Mouse (Mus musculus) Muller cell, postnatal 12 days (primary cell): ENCODE results near the gene Schip1.
A peak's percentile ranks its signal among the peaks of the same experiment; 100 is the strongest.

ENCODE experiments used
- DNase-seq: peaks from one replicate; pipeline ENCODE4 v3.0.0-alpha.2; 2015; ENCODE audit errors: inconsistent ontology term

Schip1 gene

GRCm38 (mm10) chr3:68555087-68555662 lies 490.6 kb downstream of the Schip1 start:
- DNase-seq, result no peak

GRCm38 (mm10) chr3:68556891-68557290 lies 492.3 kb downstream of the Schip1 start:
- DNase-seq, result no peak

GRCm38 (mm10) chr3:68558744-68559143 lies 494.1 kb downstream of the Schip1 start:
- DNase-seq, result no peak

- no peak for DNase-seq
These were observed 495.5 kb downstream of the Schip1 start for GRCm38 (mm10) chr3:68560057-68560456.

- no peak for DNase-seq
These were observed 498.2 kb downstream of the Schip1 start for GRCm38 (mm10) chr3:68562838-68563237.

GRCm38 (mm10) chr3:68563922-68564321 lies 499.3 kb downstream of the Schip1 start:
- DNase-seq, result peak; percentile 70

- DNase-seq, result no peak
These were observed 500.5 kb downstream of the Schip1 start for GRCm38 (mm10) chr3:68564978-68565674.

GRCm38 (mm10) chr3:68565675-68566055 lies 501.1 kb downstream of the Schip1 start:
- no peak for DNase-seq

GRCm38 (mm10) chr3:68567581-68567980 lies 503.0 kb downstream of the Schip1 start:
- DNase-seq, result no peak

- DNase-seq, result no peak
These were observed 503.5 kb downstream of the Schip1 start for GRCm38 (mm10) chr3:68568149-68568548.

- no peak for DNase-seq
These were observed 504.1 kb downstream of the Schip1 start for GRCm38 (mm10) chr3:68568716-68569115.

- no peak for DNase-seq
These were observed 505.7 kb downstream of the Schip1 start for GRCm38 (mm10) chr3:68570319-68570718.

GRCm38 (mm10) chr3:68572249-68573225 lies 507.9 kb downstream of the Schip1 start:
- DNase-seq, result peak; percentile 96

GRCm38 (mm10) chr3:68573226-68573624 lies 508.6 kb downstream of the Schip1 start:
- peak; percentile 40 for DNase-seq

- DNase-seq, result no peak
These were observed 509.5 kb downstream of the Schip1 start for GRCm38 (mm10) chr3:68574097-68574496.

- no peak for DNase-seq
These were observed 510.0 kb downstream of the Schip1 start for GRCm38 (mm10) chr3:68574565-68574964.

- peak; percentile 50 for DNase-seq
These were observed 511.2 kb downstream of the Schip1 start for GRCm38 (mm10) chr3:68575636-68576340.

GRCm38 (mm10) chr3:68576431-68576830 lies 511.8 kb downstream of the Schip1 start:
- DNase-seq, result peak; percentile 76

- DNase-seq, result no peak
These were observed 512.3 kb downstream of the Schip1 start for GRCm38 (mm10) chr3:68576948-68577347.

- DNase-seq, result no peak
These were observed 517.0 kb downstream of the Schip1 start for GRCm38 (mm10) chr3:68581591-68581990.

GRCm38 (mm10) chr3:68582103-68582740 lies 517.6 kb downstream of the Schip1 start:
- DNase-seq, result no peak
